Mouse (Mus musculus) retina, embryonic 14.5 days (tissue): Measurements from ENCODE around the gene Olfr479.
"Not testable (repeated sequence)": the region's sequence is repeated elsewhere in the genome, so short reads cannot be mapped to it uniquely, and the experiment has no call there.

Experiments used
- DNase-seq: peaks from one replicate; pipeline ENCODE4 v3.0.0-alpha.2; 2015; ENCODE audit warnings: low spot score

Olfr479 gene

GRCm38 (mm10) chr7:108050393-108050792 is at the start of gene Olfr479:
Gene Olfr479 (plus strand): TSS chr7:108050693.
- DNase-seq = no peak

- not testable (repeated sequence) for DNase-seq
Measured at GRCm38 (mm10) chr7:108014256-108014655, 36.2 kb upstream of the Olfr479 start.

GRCm38 (mm10) chr7:108033889-108034288 is 16.6 kb upstream of the Olfr479 start, which contains the start of gene Olfr478:
Gene Olfr478 (minus strand): TSS chr7:108033989.
- no peak for DNase-seq

- no peak for DNase-seq
Measured at GRCm38 (mm10) chr7:108067246-108067645, 16.8 kb downstream of the Olfr479 start, which contains the start of gene Olfr480. Gene Olfr480 (minus strand): TSS chr7:108067346.

GRCm38 (mm10) chr7:108079555-108079954 is 29.1 kb downstream of the Olfr479 start, which contains the start of gene Olfr481:
Gene Olfr481 (plus strand): TSS chr7:108079855.
- DNase-seq = no peak

- DNase-seq = no peak
Measured at GRCm38 (mm10) chr7:108097486-108097885, 47.0 kb downstream of the Olfr479 start, which contains the start of gene Olfr482. Gene Olfr482 (minus strand): TSS chr7:108097586.

- DNase-seq = no peak
Measured at GRCm38 (mm10) chr7:108100549-108100948, 50.1 kb downstream of the Olfr479 start, which contains the start of gene Olfr483. Gene Olfr483 (plus strand): TSS chr7:108100849.
